Mouse (Mus musculus): ENCODE data around the gene Gm45713. TPM values are rescaled to one million over a fixed set of nuclear protein-coding genes. Genes with fewer than 3 reads are reported as not detected.
"Not testable (repeated sequence)": the region's sequence is repeated elsewhere in the genome, so short reads cannot be mapped to it uniquely, and the experiment has no call there.

Gm45713 gene
- polyA plus RNA-seq, 1 experiment from 2014 or later, result 1.2 TPM

DNA sequence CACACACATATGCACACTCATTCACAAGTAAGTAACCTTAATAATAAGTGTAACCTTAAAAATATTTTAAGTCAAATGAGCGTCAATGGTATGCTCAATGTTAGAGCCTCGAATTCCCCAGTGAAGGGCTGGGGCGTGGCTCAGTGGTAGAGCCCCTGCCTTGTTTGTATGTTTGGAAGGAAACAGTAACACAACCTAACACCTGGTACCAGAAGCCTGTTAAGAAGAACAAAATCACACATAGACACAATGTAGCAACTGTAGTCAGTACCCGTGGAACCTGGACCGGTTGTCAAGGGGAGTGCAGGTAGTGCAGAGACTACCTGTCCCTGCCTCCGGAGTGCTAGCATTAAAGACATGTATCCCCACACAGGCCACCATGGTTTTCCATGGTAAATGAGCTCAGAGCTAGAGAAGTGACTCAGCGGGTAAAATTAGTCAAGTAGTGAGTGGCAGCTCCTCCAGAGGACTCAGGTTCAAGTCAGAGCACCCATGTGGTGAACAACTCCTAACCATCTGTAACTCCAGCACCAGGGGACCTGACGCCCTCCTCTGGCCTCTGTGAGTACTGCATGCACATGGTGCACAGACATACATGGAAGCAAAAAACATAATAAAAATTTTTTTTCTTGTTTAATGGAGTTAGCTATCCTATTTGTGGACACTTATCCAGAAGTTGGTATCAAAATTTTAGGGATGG is 37.3 kb downstream of the Gm45713 start:
- 84% methylated on average over 8 of the region's 8 CpGs for WGBS
- H3K4me2 ChIP-seq, result no peak overlapping the region
- H3K4me1 ChIP-seq (ENCODE audit: insufficient read depth), result no peaks in the 10 kb centered on the region
- no peak overlapping the region for H3K27ac ChIP-seq (ENCODE audit: low read depth)
- peaks cover 5% of the 10 kb centered on the region; the same call in 1 of the 2 replicates for H3K36me3 ChIP-seq (ENCODE audit: insufficient read depth)
- H3K4me3 ChIP-seq (ENCODE audit: low read depth, low read length), result no peak overlapping the region
- TF ChIP-seq CTCF (IDR thresholded peaks at IDR 0.05; ENCODE audit: low read depth), result peak; percentile 37
- DNase-seq (no peak), ATAC-seq (ENCODE audit: insufficient read depth) (no peak)
- no peaks in the 10 kb centered on the region for H3K9me3 ChIP-seq (ENCODE audit: low read depth, low read length)
- no peaks in the 10 kb centered on the region for H3K27me3 ChIP-seq (ENCODE audit: insufficient read depth, low read length)
- no peak overlapping the region for H3K9ac ChIP-seq

DNA sequence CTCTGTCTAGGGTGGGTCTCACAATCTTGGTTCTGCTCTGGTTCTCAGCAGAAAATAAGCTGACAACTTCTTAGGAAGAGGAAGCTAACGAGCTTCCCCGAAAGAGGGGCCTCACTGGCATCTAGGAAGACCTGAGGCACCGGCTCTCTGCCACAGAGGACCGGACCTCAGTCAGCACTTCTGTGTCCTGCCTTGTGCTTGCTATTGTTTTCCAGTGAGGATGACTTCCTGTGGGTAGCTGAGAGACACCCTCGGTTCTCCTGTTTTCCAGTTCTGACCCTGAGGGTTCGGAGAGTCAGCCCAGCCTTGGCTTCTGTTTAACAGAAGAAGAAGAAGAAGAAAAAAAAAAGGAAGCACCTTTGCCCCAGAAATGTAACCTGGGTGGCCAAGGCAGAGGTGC is 38.6 kb downstream of the Gm45713 start:
- no peak for TF ChIP-seq CTCF (IDR thresholded peaks at IDR 0.05; ENCODE audit: low read depth)
- peaks cover 4% of the 10 kb centered on the region; the same call in 1 of the 2 replicates for H3K4me1 ChIP-seq (ENCODE audit: insufficient read depth)
- WGBS, result 54% methylated on average over 6 of the region's 6 CpGs
- no peak overlapping the region for H3K4me2 ChIP-seq
- H3K27me3 ChIP-seq (ENCODE audit: insufficient read depth, low read length), result no peaks in the 10 kb centered on the region
- H3K36me3 ChIP-seq (ENCODE audit: insufficient read depth), result peaks cover 5% of the 10 kb centered on the region; the same call in 1 of the 2 replicates
- no peak overlapping the region for H3K4me3 ChIP-seq (ENCODE audit: low read depth, low read length)
- DNase-seq (no peak), ATAC-seq (ENCODE audit: insufficient read depth) (no peak)
- H3K9me3 ChIP-seq (ENCODE audit: low read depth, low read length), result no peaks in the 10 kb centered on the region
- H3K27ac ChIP-seq (ENCODE audit: low read depth), result no peak overlapping the region
- no peak overlapping the region for H3K9ac ChIP-seq

DNA sequence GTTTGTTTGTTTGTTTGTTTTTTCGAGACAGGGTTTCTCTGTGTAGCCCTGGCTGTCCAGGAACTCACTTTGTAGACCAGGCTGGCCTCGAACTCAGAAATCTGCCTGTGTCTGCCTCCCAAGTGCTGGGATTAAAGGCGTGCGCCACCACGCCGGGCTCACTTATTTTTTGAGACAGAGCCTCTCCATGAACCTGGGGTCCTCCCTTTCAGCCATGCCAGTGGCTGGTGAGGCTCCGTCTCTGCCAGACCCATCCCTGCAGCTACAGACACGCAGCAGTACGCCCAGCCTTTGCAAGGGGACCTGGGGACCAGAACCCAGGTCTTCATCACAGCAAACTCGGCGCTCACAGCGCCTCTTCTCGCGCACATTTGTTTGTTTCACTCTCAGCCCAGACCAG is 40.1 kb downstream of the Gm45713 start:
- H3K36me3 ChIP-seq (ENCODE audit: insufficient read depth); H3K4me2 ChIP-seq; H3K27me3 ChIP-seq (ENCODE audit: insufficient read depth, low read length); H3K9ac ChIP-seq; H3K9me3 ChIP-seq (ENCODE audit: low read depth, low read length); H3K4me3 ChIP-seq (ENCODE audit: low read depth, low read length); ATAC-seq (ENCODE audit: insufficient read depth); H3K4me1 ChIP-seq (ENCODE audit: insufficient read depth); H3K27ac ChIP-seq (ENCODE audit: low read depth); DNase-seq: not testable (repeated sequence)
- WGBS, result 93% methylated on average over 14 of the region's 14 CpGs

DNA sequence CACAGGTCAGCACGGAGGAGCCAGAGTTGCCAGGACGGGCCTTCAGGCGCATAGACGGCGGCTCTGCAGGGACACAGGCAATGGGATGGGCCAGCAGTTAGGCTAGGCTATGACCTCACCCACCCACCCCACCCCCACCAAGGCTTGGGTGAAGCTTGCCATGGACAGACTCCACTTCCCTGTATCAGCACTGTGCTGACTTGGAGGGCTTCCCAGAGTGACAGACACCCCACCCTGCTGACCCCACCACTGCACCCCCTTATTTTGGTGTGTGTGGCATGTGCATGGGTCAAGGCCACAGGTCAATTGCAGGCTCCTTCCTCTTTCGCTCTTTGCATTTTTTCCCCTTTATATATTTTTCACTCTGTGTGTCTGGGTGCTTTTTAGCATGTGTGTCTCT is 40.7 kb downstream of the Gm45713 start:
- no peak overlapping the region for H3K4me3 ChIP-seq (ENCODE audit: low read depth, low read length)
- TF ChIP-seq CTCF (IDR thresholded peaks at IDR 0.05; ENCODE audit: low read depth), result no peak
- H3K4me2 ChIP-seq, result no peak overlapping the region
- H3K9me3 ChIP-seq (ENCODE audit: low read depth, low read length), result no peaks in the 10 kb centered on the region
- peaks cover 5% of the 10 kb centered on the region; the same call in 1 of the 2 replicates for H3K36me3 ChIP-seq (ENCODE audit: insufficient read depth)
- WGBS, result 81% methylated on average over 6 of the region's 6 CpGs
- DNase-seq (no peak), ATAC-seq (ENCODE audit: insufficient read depth) (no peak)
- no peak overlapping the region for H3K9ac ChIP-seq
- H3K4me1 ChIP-seq (ENCODE audit: insufficient read depth), result peaks cover 7% of the 10 kb centered on the region; the same call in 1 of the 2 replicates
- H3K27ac ChIP-seq (ENCODE audit: low read depth), result no peak overlapping the region
- no peaks in the 10 kb centered on the region for H3K27me3 ChIP-seq (ENCODE audit: insufficient read depth, low read length)

DNA sequence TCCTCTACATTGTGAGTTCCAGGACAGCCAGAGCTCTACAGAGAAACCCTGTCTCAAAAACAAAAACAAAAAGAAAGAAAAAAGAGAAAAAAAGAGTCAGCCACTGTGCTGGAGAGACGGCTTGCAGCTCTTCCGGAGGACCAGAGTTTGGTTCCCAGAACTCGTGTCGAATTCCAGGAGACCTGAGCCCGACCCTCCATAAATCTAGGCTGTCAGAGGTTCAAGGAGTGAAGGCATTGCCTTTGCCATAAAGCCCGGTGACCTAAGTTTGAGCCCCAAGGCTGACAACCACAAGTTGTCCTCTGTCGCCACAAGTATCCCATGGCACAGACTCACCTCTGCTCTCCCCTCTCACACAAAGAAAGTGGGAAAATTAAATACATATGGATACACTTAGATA is 41.9 kb downstream of the Gm45713 start:
- TF ChIP-seq CTCF (IDR thresholded peaks at IDR 0.05; ENCODE audit: low read depth), result no peak
- no peak overlapping the region for H3K4me2 ChIP-seq
- H3K27ac ChIP-seq (ENCODE audit: low read depth), result 0 out of 2 replicates have a peak overlapping the region, but pooled peaks have one; percentile 3
- peaks cover 10% of the 10 kb centered on the region; the same call in 1 of the 2 replicates for H3K4me1 ChIP-seq (ENCODE audit: insufficient read depth)
- no peak overlapping the region for H3K4me3 ChIP-seq (ENCODE audit: low read depth, low read length)
- no peaks in the 10 kb centered on the region for H3K9me3 ChIP-seq (ENCODE audit: low read depth, low read length)
- WGBS, result 28% methylated on average over 7 of the region's 7 CpGs
- peaks cover 5% of the 10 kb centered on the region; the same call in 1 of the 2 replicates for H3K36me3 ChIP-seq (ENCODE audit: insufficient read depth)
- DNase-seq (no peak), ATAC-seq (ENCODE audit: insufficient read depth) (no peak)
- no peaks in the 10 kb centered on the region for H3K27me3 ChIP-seq (ENCODE audit: insufficient read depth, low read length)
- H3K9ac ChIP-seq, result no peak overlapping the region

DNA sequence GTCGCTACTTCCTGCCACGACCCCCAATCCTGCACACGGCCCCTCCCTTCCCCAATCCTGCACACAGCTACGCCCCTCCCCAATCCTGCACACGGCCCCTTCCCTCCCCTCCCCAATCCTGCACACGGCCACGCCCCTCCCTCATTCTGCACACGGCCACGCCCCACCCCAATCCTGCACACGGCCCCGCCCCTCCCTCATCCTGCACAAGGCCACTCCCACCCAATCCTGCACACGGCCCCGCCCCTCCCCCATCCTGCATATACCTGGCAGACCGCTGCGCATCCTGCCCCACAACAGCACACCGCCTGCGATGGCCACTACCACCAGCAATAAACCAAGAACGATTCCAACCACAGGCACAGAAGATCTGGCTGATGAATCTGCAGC is 42.5 kb downstream of the Gm45713 start:
- no peak for ATAC-seq (ENCODE audit: insufficient read depth)
- 37% methylated on average over 18 of the region's 18 CpGs for WGBS
- Histone ChIP-seq H3K4me3 (ENCODE audit: low read depth, low read length) (no peak overlapping the region), H3K27ac (ENCODE audit: low read depth) (peak overlapping the region; percentile 91; the same call in 1 of the 2 replicates), H3K4me2 (no peak overlapping the region), H3K27me3 (ENCODE audit: insufficient read depth, low read length) (no peaks in the 10 kb centered on the region), H3K4me1 (ENCODE audit: insufficient read depth) (peaks cover 10% of the 10 kb centered on the region; the same call in 1 of the 2 replicates), H3K9me3 (ENCODE audit: low read depth, low read length) (no peaks in the 10 kb centered on the region), H3K36me3 (ENCODE audit: insufficient read depth) (peaks cover 10% of the 10 kb centered on the region), H3K9ac (no peak overlapping the region)
- TF ChIP-seq CTCF (IDR thresholded peaks at IDR 0.05; ENCODE audit: low read depth), result no peak
- DNase-seq, result no peak

DNA sequence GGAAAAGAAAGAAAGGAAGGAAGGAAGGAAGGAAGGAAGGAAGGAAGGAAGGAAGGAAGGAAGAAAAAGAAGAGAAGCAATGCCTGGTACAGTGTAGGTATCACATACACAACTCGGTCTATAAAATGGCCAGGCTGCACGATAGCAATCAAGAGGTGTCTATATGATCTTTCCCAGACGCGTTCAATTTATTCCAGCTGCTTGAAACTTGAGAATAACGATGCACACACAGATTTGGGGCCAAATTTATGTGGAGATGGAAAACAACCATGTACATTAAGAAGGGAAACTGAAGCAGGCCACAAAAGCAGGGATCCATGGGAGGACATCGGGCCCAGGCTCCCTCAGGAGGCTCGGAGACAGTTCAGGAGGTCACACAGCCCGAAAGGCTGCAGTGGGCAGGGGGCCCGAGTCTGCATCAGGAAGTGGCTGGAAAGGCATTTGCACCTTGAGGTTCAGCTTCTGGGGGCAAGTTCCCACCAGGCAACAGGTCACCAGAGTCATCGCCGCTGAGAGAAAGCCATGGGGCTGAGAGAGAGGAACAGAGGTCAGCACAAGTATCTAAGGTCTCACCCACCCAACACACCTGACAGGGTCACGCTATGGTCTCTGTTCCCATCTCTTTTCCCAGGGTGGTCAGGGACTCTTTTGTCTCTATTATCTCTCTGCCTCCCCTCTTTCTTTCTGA is 43.1 kb downstream of the Gm45713 start:
- Histone ChIP-seq H3K4me1 (ENCODE audit: insufficient read depth) (peaks cover 10% of the 10 kb centered on the region; the same call in 1 of the 2 replicates), H3K4me2 (peak overlapping the region; percentile 18; the same call in 1 of the 2 replicates), H3K9ac (no peak overlapping the region), H3K4me3 (ENCODE audit: low read depth, low read length) (no peak overlapping the region), H3K9me3 (ENCODE audit: low read depth, low read length) (no peaks in the 10 kb centered on the region), H3K36me3 (ENCODE audit: insufficient read depth) (peaks cover 15% of the 10 kb centered on the region), H3K27ac (ENCODE audit: low read depth) (peak overlapping the region; percentile 91), H3K27me3 (ENCODE audit: insufficient read depth, low read length) (no peaks in the 10 kb centered on the region)
- no peak for ATAC-seq (ENCODE audit: insufficient read depth)
- no peak for TF ChIP-seq CTCF (IDR thresholded peaks at IDR 0.05; ENCODE audit: low read depth)
- 48% methylated on average over 12 of the region's 12 CpGs for WGBS
- DNase-seq, result peak; percentile 54
